Mouse (Mus musculus) left cerebral cortex, postnatal 36 days (tissue): ENCODE results near the gene Mlec. TPM values are rescaled to one million over a fixed set of nuclear protein-coding genes. Genes with fewer than 3 reads are reported as not detected.

ENCODE experiments used
- DNase-seq, 2 experiments: peaks; one replicate each; pipeline ENCODE4 v3.0.0; 2021 to 2022; ENCODE audit warnings: low spot score in 2 of 2, mixed read lengths in 1 of 2
- intact Hi-C: fragments of 180-260 bp; cut with DNase I; formaldehyde crosslinking; loops from one replicate; pipeline ENCODE4 v1.15.1; 2025
- total RNA-seq, 2 experiments: library from RNA; stranded (reverse); gene quantifications; 2 replicates each; pipeline ENCODE4 v1.2.3; 2021

The Mlec gene
- total RNA-seq, 2 experiments from 2014 or later, result 68.2 to 91.7 TPM

DNA sequence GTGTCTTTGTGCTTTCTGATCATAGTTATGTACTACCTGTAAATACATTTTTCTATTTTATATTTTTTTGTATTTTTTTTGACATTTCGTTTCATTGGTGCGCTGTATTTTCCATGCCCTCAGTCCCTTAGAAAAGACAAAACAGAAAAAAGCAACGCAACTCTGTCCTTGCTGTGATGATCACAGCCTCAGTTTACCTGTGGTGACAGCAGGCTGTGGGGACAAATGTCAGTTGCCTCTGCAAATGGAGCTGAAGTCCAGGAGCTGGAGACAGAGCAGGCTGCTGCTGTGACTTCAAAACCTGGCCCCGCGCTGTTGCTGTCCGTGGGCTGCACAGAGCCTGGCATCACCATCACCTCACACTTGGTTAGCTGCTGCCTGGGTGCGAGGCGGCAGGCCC, 59.8 kb downstream of the Mlec start, which contains the start of gene Gm10401:
Gene Gm10401 (minus strand): TSS at position 101 of the 400 bp plus-strand sequence.
- no peak for DNase-seq
- intact Hi-C loops, result no loop called here

Other genes starting within 250 kb of the Mlec start
- not detected for gene Oasl1, start 234.9 kb downstream of the Mlec start, total RNA-seq
- gene 2210016L21Rik, start 216.0 kb downstream of the Mlec start, total RNA-seq, result 100 to 1,000 TPM; 203 to 243 TPM
- not detected for gene Hnf1a, start 187.1 kb downstream of the Mlec start, total RNA-seq
- gene Sppl3, start 147.0 kb downstream of the Mlec start, total RNA-seq, result 10 to 100 TPM; 87.1 to 96.8 TPM
- not detected for gene Gm10401, start 59.9 kb downstream of the Mlec start, total RNA-seq
- 1 to 10 TPM; 7.5 TPM for gene Acads, start 38.8 kb downstream of the Mlec start, total RNA-seq
- gene Unc119b, start 23.2 kb downstream of the Mlec start, total RNA-seq, result 10 to 100 TPM; 25.1 to 29.1 TPM
- 100 to 1,000 TPM; 309 to 312 TPM for gene Cabp1, start 36.2 kb upstream of the Mlec start, total RNA-seq
- gene Pop5, start 77.7 kb upstream of the Mlec start, total RNA-seq, result 100 to 1,000 TPM; 100 to 103 TPM
- gene Rnf10, start 114.7 kb upstream of the Mlec start, total RNA-seq, result 100 to 1,000 TPM; 247 to 258 TPM
- 10 to 100 TPM; 38.1 to 40.1 TPM for gene Coq5, start 121.5 kb upstream of the Mlec start, total RNA-seq
- gene Dynll1, start 142.8 kb upstream of the Mlec start, total RNA-seq, result 100 to 1,000 TPM; 638 to 644 TPM
- gene Srsf9, start 169.0 kb upstream of the Mlec start, total RNA-seq, result 10 to 100 TPM; 62.5 to 70.6 TPM
- 10 to 100 TPM; 20.3 to 21.7 TPM for gene Gatc, start 183.0 kb upstream of the Mlec start, total RNA-seq
- gene Triap1, start 183.0 kb upstream of the Mlec start, total RNA-seq, result 10 to 100 TPM; 24.2 to 30.0 TPM
- gene Cox6a1, start 190.8 kb upstream of the Mlec start, total RNA-seq, result 100 to 1,000 TPM; 677 to 817 TPM